Mouse (Mus musculus) G1E (cell line): ENCODE data around the gene Adam30.

Experiments
- CTCF ChIP-seq: IDR thresholded peaks from 2 replicates; pipeline ENCODE4 v1.5.1; 2012; ENCODE audit warnings: low read depth, low read length, inconsistent platforms, mixed read lengths
- GATA1 ChIP-seq: IDR thresholded peaks from 2 replicates; pipeline ENCODE4 v1.6.1; 2012; ENCODE audit warnings: borderline replicate concordance, low read length, inconsistent platforms, mixed read lengths
- GATA2 ChIP-seq: IDR thresholded peaks from 2 replicates; pipeline ENCODE4 v1.6.1; 2012; ENCODE audit warnings: low read depth, low read length, inconsistent platforms, borderline replicate concordance
- POLR2AphosphoS5 ChIP-seq: IDR thresholded peaks from 2 replicates; pipeline ENCODE4 v1.6.1; 2012; ENCODE audit warnings: low read depth, low read length, inconsistent platforms; ENCODE audit not compliant: insufficient replicate concordance
- TAL1 ChIP-seq: conservative IDR thresholded peaks from 2 replicates; pipeline ENCODE4 v1.6.1; 2012; ENCODE audit warnings: low read depth, low read length, inconsistent platforms, mixed read lengths

DNA sequence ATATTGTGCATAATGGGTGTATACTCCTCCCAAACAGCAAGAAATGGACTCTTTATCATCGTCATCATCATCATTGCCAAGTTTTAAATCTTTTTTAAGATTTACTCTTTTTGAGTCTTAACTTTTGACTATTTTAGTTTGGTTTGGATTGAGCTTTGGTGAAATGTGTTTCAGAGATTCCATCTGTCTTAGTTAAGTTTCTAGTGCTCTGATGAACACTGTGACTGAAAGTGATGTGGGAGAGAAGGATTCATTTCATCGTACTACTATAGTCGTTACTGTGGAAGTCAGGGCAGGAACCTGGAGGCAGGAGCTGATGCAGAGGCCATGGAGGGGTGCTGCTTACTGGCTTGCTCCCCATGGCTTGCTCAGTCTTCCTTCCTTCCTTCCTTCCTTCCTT is 42.2 kb upstream of the Adam30 start:
- TF ChIP-seq CTCF: no peak
- no peak for TF ChIP-seq GATA2
- TF ChIP-seq GATA1: no peak
- TF ChIP-seq TAL1: no peak
- TF ChIP-seq POLR2AphosphoS5: no peak
